In genomic region chr1:133887538-133888250, GRCm38 (mm10) we compare ENCODE assay signal across 11 mouse cellular contexts. TPM values are rescaled to one million over a fixed set of nuclear protein-coding genes. Genes with fewer than 3 reads are reported as not detected.
DNase-seq lines count a peak whose midpoint lies in the region; ATAC-seq and TF ChIP-seq lines count a peak whose summit lies in the region.
"Had no signal": no experiment of that assay in that cellular context is flagged by ENCODE, and none has a peak within 500 bp of the region (broad histone marks: within the 10 kb centered on the region; RNA-seq: fewer than 3 reads in every experiment).

No protein-coding gene starts in this region.

- H3K9ac ChIP-seq in kidney, embryonic 14.5 days (ENCODE audit: low read depth, low read length), result no peak overlapping the region
- H3K9ac ChIP-seq in hindbrain, embryonic 16.5 days (ENCODE audit: low read depth, low read length), result no peak overlapping the region
- H3K9ac ChIP-seq in midbrain, postnatal 0 days (replicated peaks; ENCODE audit: low read length, poor library complexity, severe bottlenecking), result no peak overlapping the region
- H3K9ac ChIP-seq: kidney, embryonic 15.5 days had no signal

- 71% methylated on average over 5 of the region's 5 CpGs for WGBS in kidney, embryonic 14.5 days
- 79% methylated on average over 5 of the region's 5 CpGs for WGBS in hindbrain, embryonic 16.5 days
- WGBS in midbrain, postnatal 0 days, result 76% methylated on average over 5 of the region's 5 CpGs

- no peaks in the 10 kb centered on the region for H3K9me3 ChIP-seq in kidney, embryonic 14.5 days (ENCODE audit: control insufficient read depth, low read length)
- no peaks in the 10 kb centered on the region for H3K9me3 ChIP-seq in hindbrain, embryonic 16.5 days (ENCODE audit: control insufficient read depth, low read length)
- no peaks in the 10 kb centered on the region for H3K9me3 ChIP-seq in midbrain, postnatal 0 days (ENCODE audit: low read length)
- H3K9me3 ChIP-seq: kidney, embryonic 15.5 days had no signal

- TF ChIP-seq CTCF in midbrain, postnatal 0 days (IDR thresholded peaks at IDR 0.05), result no peak

- intact Hi-C loops in heart, postnatal 10 days (cut with DNase I), result no loop called here

- peak overlapping the region; percentile 8; the same call in 1 of the 2 replicates for H3K4me2 ChIP-seq in kidney, embryonic 14.5 days (replicated peaks; ENCODE audit: low read depth, low read length)
- H3K4me2 ChIP-seq in hindbrain, embryonic 16.5 days (ENCODE audit: low read length), result no peak overlapping the region
- H3K4me2 ChIP-seq in midbrain, postnatal 0 days (ENCODE audit: low read depth, low read length, poor library complexity, severe bottlenecking), result peak overlapping the region; percentile 39; the same call in 1 of the 2 replicates
- H3K4me2 ChIP-seq: kidney, embryonic 15.5 days had no signal

- no peak overlapping the region for H3K27ac ChIP-seq in kidney, embryonic 14.5 days (ENCODE audit: low read depth, low read length)
- peak overlapping the region; percentile 68 for H3K27ac ChIP-seq in hindbrain, embryonic 16.5 days (ENCODE audit: low read depth, low read length)
- no peak overlapping the region for H3K27ac ChIP-seq in midbrain, postnatal 0 days (ENCODE audit: low read depth, low read length)
- H3K27ac ChIP-seq: kidney, embryonic 15.5 days had no signal

- 0 out of 2 replicates have a peak, but pooled peaks cover 3% of the 10 kb centered on the region for H3K27me3 ChIP-seq in kidney, embryonic 14.5 days (ENCODE audit: control insufficient read depth, insufficient read depth, low read length)
- no peaks in the 10 kb centered on the region for H3K27me3 ChIP-seq in hindbrain, embryonic 16.5 days (replicated peaks; ENCODE audit: control insufficient read depth, insufficient read depth, low read length)
- no peaks in the 10 kb centered on the region for H3K27me3 ChIP-seq in midbrain, postnatal 0 days (ENCODE audit: insufficient read depth, low read length)

- H3K36me3 ChIP-seq in kidney, embryonic 14.5 days (ENCODE audit: control insufficient read depth, insufficient read depth, low read length), result no peaks in the 10 kb centered on the region
- no peaks in the 10 kb centered on the region for H3K36me3 ChIP-seq in hindbrain, embryonic 16.5 days (ENCODE audit: control insufficient read depth, insufficient read depth, low read length)
- H3K36me3 ChIP-seq in midbrain, postnatal 0 days (ENCODE audit: insufficient read depth, low read length), result no peaks in the 10 kb centered on the region
- H3K36me3 ChIP-seq: kidney, embryonic 15.5 days had no signal

- no peak for DNase-seq in kidney, postnatal 25 days
- no peak for DNase-seq in midbrain, postnatal 0 days (ENCODE audit: low spot score)
- DNase-seq in thymus, postnatal 25 days, result no peak
- no peak for DNase-seq in heart, postnatal 10 days
- DNase-seq in cerebellum, adult 9-10 months, result no peak
- DNase-seq: lung, adult 18-20 months had no signal

- H3K4me3 ChIP-seq in kidney, embryonic 14.5 days (ENCODE audit: low read length), result no peak overlapping the region
- H3K4me3 ChIP-seq in hindbrain, embryonic 16.5 days (ENCODE audit: low read length), result no peak overlapping the region
- H3K4me3 ChIP-seq in midbrain, postnatal 0 days (ENCODE audit: low read depth, low read length), result no peak overlapping the region
- H3K4me3 ChIP-seq: kidney, embryonic 15.5 days; myocyte had no signal

- ATAC-seq in kidney, embryonic 14.5 days (ENCODE audit: low FRiP score, low TSS enrichment), result no peak
- ATAC-seq in common myeloid progenitor, adult 5-6 weeks (replicated peaks; ENCODE audit: low read depth, poor library complexity, severe bottlenecking), result peak; percentile 11
- ATAC-seq in hindbrain, embryonic 16.5 days, result no peak
- no peak for ATAC-seq in midbrain, postnatal 0 days (ENCODE audit: low FRiP score)

- peaks cover 49% of the 10 kb centered on the region for H3K4me1 ChIP-seq in kidney, embryonic 14.5 days (ENCODE audit: control insufficient read depth, insufficient read depth, low read length)
- H3K4me1 ChIP-seq in hindbrain, embryonic 16.5 days (ENCODE audit: control insufficient read depth, insufficient read depth, low read depth, low read length), result peaks cover 36% of the 10 kb centered on the region
- peaks cover 17% of the 10 kb centered on the region; the same call in 1 of the 2 replicates for H3K4me1 ChIP-seq in midbrain, postnatal 0 days (ENCODE audit: insufficient read depth, low read length)

RNA-seq across cellular contexts. Expression of gene Optc, which starts 20.1 kb away (rescaled TPM):
- polyA plus RNA-seq in kidney, embryonic 14.5 days (2014; fragmentation: Nextera tagmentation; extraction: Ambion mirVana), result 0.26 TPM in 1 of 2 replicates, not detected in the other
- not detected in 2 replicates for total RNA-seq in common myeloid progenitor, adult 5-6 weeks (2017)
- polyA plus RNA-seq in hindbrain, embryonic 16.5 days (2015; fragmentation: Nextera tagmentation; extraction: Ambion mirVana), result 4.0 and 4.1 TPM in 2 replicates
- total RNA-seq in midbrain, postnatal 0 days (2014; rRNA removed), result 5.0 and 7.3 TPM in 2 replicates
- polyA plus RNA-seq in midbrain, postnatal 0 days (2015; fragmentation: Nextera tagmentation; extraction: Ambion mirVana), result 2.1 and 2.7 TPM in 2 replicates
- under 1 TPM; 0.35 to 0.67 TPM for total RNA-seq in heart, postnatal 10 days (2021)

RNA-seq across cellular contexts. Expression of gene Prelp, which starts 33.5 kb away (rescaled TPM):
- 0.39 and 0.84 TPM in 2 replicates for polyA plus RNA-seq in kidney, embryonic 14.5 days (2014; fragmentation: Nextera tagmentation; extraction: Ambion mirVana)
- not detected in 2 replicates for total RNA-seq in common myeloid progenitor, adult 5-6 weeks (2017)
- polyA plus RNA-seq in hindbrain, embryonic 16.5 days (2015; fragmentation: Nextera tagmentation; extraction: Ambion mirVana), result 12.0 and 17.0 TPM in 2 replicates
- 4.6 and 7.9 TPM in 2 replicates for total RNA-seq in midbrain, postnatal 0 days (2014; rRNA removed)
- polyA plus RNA-seq in midbrain, postnatal 0 days (2015; fragmentation: Nextera tagmentation; extraction: Ambion mirVana), result 5.0 and 5.4 TPM in 2 replicates
- total RNA-seq in heart, postnatal 10 days (2021), result 10 to 100 TPM; 27.2 TPM
